Mouse (Mus musculus) liver, embryonic 16.5 days (tissue): Measurements from ENCODE around the gene Cypt3. TPM values are rescaled to one million over a fixed set of nuclear protein-coding genes. Genes with fewer than 3 reads are reported as not detected.

Experiments
- ATAC-seq: fragments of 200-750 bp; cut with Nextera tagmentation; 2 replicates; pipeline ENCODE4 v1.8.0; 2017; ENCODE audit warnings: low read depth, mild to moderate bottlenecking, moderate number of reproducible peaks, moderate library complexity
- H3K27ac ChIP-seq: fragments of 300-500 bp; sonication (generic); 2 replicates; pipeline ENCODE4 v1.5.1; 2014; ENCODE audit warnings: mild to moderate bottlenecking, low read length
- H3K27me3 ChIP-seq: fragments of 300-500 bp; sonication (generic); 2 replicates; pipeline ENCODE4 v1.6.1; 2014; ENCODE audit warnings: low read depth, low read length, mixed read lengths; ENCODE audit not compliant: control insufficient read depth, insufficient read depth
- H3K36me3 ChIP-seq: fragments of 300-500 bp; sonication (generic); 2 replicates; pipeline ENCODE4 v1.6.1; 2014; ENCODE audit warnings: mild to moderate bottlenecking; ENCODE audit not compliant: control insufficient read depth, insufficient read depth
- H3K4me1 ChIP-seq: fragments of 300-500 bp; sonication (generic); 2 replicates; pipeline ENCODE4 v1.6.1; 2014; ENCODE audit warnings: low read depth, low read length, mixed read lengths; ENCODE audit not compliant: control insufficient read depth
- H3K4me2 ChIP-seq: fragments of 300-500 bp; sonication (generic); 2 replicates; pipeline ENCODE4 v1.6.1; 2014; ENCODE audit warnings: low read depth, low read length, mixed read lengths
- H3K4me3 ChIP-seq: fragments of 300-500 bp; sonication (generic); 2 replicates; pipeline ENCODE4 v1.5.1; 2014; ENCODE audit warnings: low read depth, mild to moderate bottlenecking, low read length
- H3K9ac ChIP-seq: fragments of 300-500 bp; sonication (generic); 2 replicates; pipeline ENCODE4 v1.6.1; 2014; ENCODE audit warnings: low read depth, low read length
- H3K9me3 ChIP-seq: fragments of 300-500 bp; sonication (generic); replicated peaks from 2 replicates; pipeline ENCODE4 v1.6.1; 2016; ENCODE audit warnings: low read length; ENCODE audit not compliant: control insufficient read depth
- WGBS: fragments of 180-500 bp; shearing (Covaris S2); extraction: QIAGEN DNeasy Blood & Tissue Kit; methylation state at CpG from one replicate; pipeline ENCODE4 v1.1.7; 2014; ENCODE audit not compliant: insufficient replicate concordance; 5-methylcytosine and 5-hydroxymethylcytosine counted together
- polyA plus RNA-seq: library from polyadenylated mRNA; unstranded; fragments of >200 nt; fragmentation: Nextera tagmentation; extraction: Ambion mirVana; gene quantifications from 2 replicates; pipeline ENCODE4 v1.2.1, GENCODE M21; 2015

Gene Cypt3
- polyA plus RNA-seq: not detected in 2 replicates

GRCm38 (mm10) chrX:153558293-153558692 lies at the start of gene Cypt3:
TSS of gene Cypt3 (plus strand) at chrX:153558593.
- H3K4me3 ChIP-seq: no peak within 1 kb of the TSS
- H3K4me2 ChIP-seq: no peak within 1 kb of the TSS
- H3K27me3 ChIP-seq: no peaks in the 10 kb centered on the region
- no peak for ATAC-seq
- no peaks in the 10 kb centered on the region for H3K9me3 ChIP-seq
- no peaks in the 10 kb centered on the region for H3K36me3 ChIP-seq
- WGBS: 54% methylated on average over 7 of the region's 7 CpGs
- H3K9ac ChIP-seq: no peak within 1 kb of the TSS
- H3K27ac ChIP-seq: no peak within 1 kb of the TSS
- no peaks in the 10 kb centered on the region for H3K4me1 ChIP-seq

GRCm38 (mm10) chrX:153515491-153515890 lies 42.9 kb upstream of the Cypt3 start:
- Histone ChIP-seq H3K9me3 (no peaks in the 10 kb centered on the region), H3K4me1 (no peaks in the 10 kb centered on the region), H3K27me3 (no peaks in the 10 kb centered on the region), H3K36me3 (no peaks in the 10 kb centered on the region), H3K4me2 (no peak overlapping the region), H3K9ac (no peak overlapping the region), H3K27ac (no peak overlapping the region), H3K4me3 (no peak overlapping the region)
- no peak for ATAC-seq
- 63% methylated on average over 5 of the region's 5 CpGs for WGBS

DNA sequence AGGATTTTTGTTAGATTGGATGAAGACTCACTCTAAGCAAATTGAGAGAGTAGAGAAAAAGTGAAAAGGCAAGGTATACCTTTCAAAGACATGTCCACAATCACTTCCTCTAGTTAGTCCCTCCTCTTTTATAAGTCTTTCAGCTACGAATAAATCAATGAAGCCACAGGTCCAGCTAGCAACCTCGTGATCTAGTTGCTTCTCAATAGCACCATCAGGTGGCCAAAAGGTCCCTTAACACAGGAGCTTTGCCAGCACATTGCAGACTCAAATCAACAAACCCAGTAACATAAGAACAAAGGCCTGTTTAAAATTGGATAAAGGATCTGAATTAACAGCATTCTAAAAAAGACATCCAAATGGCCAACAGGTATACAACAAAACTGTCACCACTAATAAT lies 30.0 kb upstream of the Cypt3 start:
- Histone ChIP-seq H3K4me1 (no peaks in the 10 kb centered on the region), H3K4me2 (no peak overlapping the region), H3K4me3 (no peak overlapping the region), H3K36me3 (no peaks in the 10 kb centered on the region), H3K27me3 (no peaks in the 10 kb centered on the region), H3K9me3 (no peaks in the 10 kb centered on the region), H3K27ac (no peak overlapping the region), H3K9ac (no peak overlapping the region)
- WGBS: 18% methylated on average over 2 of the region's 2 CpGs
- no peak for ATAC-seq

GRCm38 (mm10) chrX:153556634-153557033 lies 1.8 kb upstream of the Cypt3 start:
- Histone ChIP-seq H3K9ac (no peak overlapping the region), H3K4me1 (no peaks in the 10 kb centered on the region), H3K4me2 (no peak overlapping the region), H3K36me3 (no peaks in the 10 kb centered on the region), H3K27me3 (no peaks in the 10 kb centered on the region), H3K9me3 (no peaks in the 10 kb centered on the region), H3K4me3 (no peak overlapping the region), H3K27ac (no peak overlapping the region)
- no peak for ATAC-seq
- 51% methylated on average over 2 of the region's 2 CpGs for WGBS

GRCm38 (mm10) chrX:153564650-153565049 lies 6.3 kb downstream of the Cypt3 start:
- Histone ChIP-seq H3K4me2 (no peak overlapping the region), H3K9ac (no peak overlapping the region), H3K4me3 (no peak overlapping the region), H3K27ac (no peak overlapping the region), H3K4me1 (no peaks in the 10 kb centered on the region), H3K9me3 (no peaks in the 10 kb centered on the region), H3K36me3 (no peaks in the 10 kb centered on the region), H3K27me3 (no peaks in the 10 kb centered on the region)
- no peak for ATAC-seq
- WGBS: 49% methylated on average over 1 of the region's 1 CpGs

- Histone ChIP-seq H3K4me2 (no peak overlapping the region), H3K9ac (no peak overlapping the region), H3K9me3 (no peaks in the 10 kb centered on the region), H3K27ac (no peak overlapping the region), H3K36me3 (no peaks in the 10 kb centered on the region), H3K27me3 (no peaks in the 10 kb centered on the region), H3K4me1 (no peaks in the 10 kb centered on the region), H3K4me3 (no peak overlapping the region)
- no peak for ATAC-seq
- WGBS: 43% methylated on average over 2 of the region's 2 CpGs
These were observed 41.2 kb downstream of the Cypt3 start for GRCm38 (mm10) chrX:153599583-153599982.

Other genes with a start within 250 kb of the Cypt3 start
- gene Ubqln2, start 60.4 kb upstream of the Cypt3 start, polyA plus RNA-seq: 3.2 and 4.0 TPM in 2 replicates
- gene Kctd12b, start 137.8 kb downstream of the Cypt3 start, polyA plus RNA-seq: 0.63 TPM in 2 replicates
- 14.8 and 16.8 TPM in 2 replicates for gene Nbdy, start 165.0 kb downstream of the Cypt3 start, polyA plus RNA-seq